Mouse (Mus musculus): ENCODE results near the gene Uqcr10. TPM values are rescaled to one million over a fixed set of nuclear protein-coding genes. Genes with fewer than 3 reads are reported as not detected.
A peak's percentile ranks its signal among the peaks of the same experiment; 100 is the strongest.

The Uqcr10 gene
- polyA plus RNA-seq, 1 experiment from 2014 or later: 678 TPM

DNA sequence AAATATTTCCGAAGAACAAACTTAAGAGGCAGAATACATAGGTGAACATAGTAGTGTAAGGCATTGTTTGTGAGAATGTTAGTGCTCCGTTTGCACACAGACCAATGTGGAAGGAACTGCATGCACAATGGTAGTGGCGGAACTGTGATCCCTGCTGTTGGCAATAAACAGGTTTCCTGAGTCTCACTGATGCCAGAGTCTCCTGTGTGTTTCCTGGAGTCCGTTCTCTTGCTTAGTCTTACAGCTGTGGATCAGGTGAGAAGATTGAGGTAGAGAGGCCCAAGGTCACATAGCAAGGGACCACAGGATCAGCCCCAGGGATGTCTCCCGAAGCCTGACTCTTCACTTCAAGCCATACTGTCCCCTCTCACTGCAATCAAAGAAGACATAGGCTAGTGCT is 18.6 kb downstream of the Uqcr10 start:
- H3K27me3 ChIP-seq: no peaks in the 10 kb centered on the region
- H3K27ac ChIP-seq (replicated peaks): no peak overlapping the region
- no peak for ATAC-seq (ENCODE audit: low FRiP score, low read depth)
- WGBS: 92% methylated on average over 5 of the region's 5 CpGs
- no peak overlapping the region for H3K4me3 ChIP-seq
- no peaks in the 10 kb centered on the region for H3K9me3 ChIP-seq
- H3K36me3 ChIP-seq: peaks cover 27% of the 10 kb centered on the region
- H3K4me1 ChIP-seq (replicated peaks): no peaks in the 10 kb centered on the region
- no peak overlapping the region for H3K9ac ChIP-seq
- no peak overlapping the region for H3K4me2 ChIP-seq

GRCm38 (mm10) chr11:4685071-4685470 is 19.1 kb downstream of the Uqcr10 start:
- ATAC-seq (ENCODE audit: low FRiP score, low read depth): no peak
- H3K9me3 ChIP-seq: no peaks in the 10 kb centered on the region
- no peaks in the 10 kb centered on the region for H3K27me3 ChIP-seq
- no peak overlapping the region for H3K4me2 ChIP-seq
- H3K4me3 ChIP-seq: no peak overlapping the region
- H3K9ac ChIP-seq: no peak overlapping the region
- no peaks in the 10 kb centered on the region for H3K4me1 ChIP-seq (replicated peaks)
- H3K36me3 ChIP-seq: peaks cover 30% of the 10 kb centered on the region
- H3K27ac ChIP-seq (replicated peaks): no peak overlapping the region
- WGBS: 72% methylated on average over 4 of the region's 4 CpGs

- H3K4me2 ChIP-seq: no peak overlapping the region
- no peak for ATAC-seq (ENCODE audit: low FRiP score, low read depth)
- H3K36me3 ChIP-seq: peaks cover 33% of the 10 kb centered on the region
- no peaks in the 10 kb centered on the region for H3K27me3 ChIP-seq
- no peaks in the 10 kb centered on the region for H3K9me3 ChIP-seq
- no peak overlapping the region for H3K27ac ChIP-seq (replicated peaks)
- 69% methylated on average over 6 of the region's 6 CpGs for WGBS
- no peak overlapping the region for H3K9ac ChIP-seq
- no peaks in the 10 kb centered on the region for H3K4me1 ChIP-seq (replicated peaks)
- H3K4me3 ChIP-seq: no peak overlapping the region
These were observed 20.0 kb downstream of the Uqcr10 start for GRCm38 (mm10) chr11:4684186-4684585.

DNA sequence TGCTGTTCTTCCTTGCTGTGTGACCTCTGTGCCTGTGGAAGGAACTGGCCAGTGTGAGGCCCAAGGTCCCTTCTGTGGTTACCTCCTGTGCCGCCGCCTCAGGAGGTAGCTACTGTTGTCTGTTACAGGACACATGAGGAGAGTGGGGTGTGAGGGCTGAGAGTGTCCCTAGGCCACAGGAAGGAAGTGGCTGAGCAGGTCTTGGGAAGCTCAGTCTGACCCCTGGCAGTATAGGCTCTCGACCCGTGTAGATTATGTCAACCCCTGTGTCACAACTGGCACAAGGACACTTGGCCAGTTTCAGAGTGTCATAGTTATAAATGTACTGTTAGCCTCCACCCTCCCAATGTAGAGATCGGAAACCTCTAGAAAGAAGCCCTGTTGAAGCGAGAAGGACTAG is 20.6 kb downstream of the Uqcr10 start:
- Histone ChIP-seq H3K36me3 (peaks cover 33% of the 10 kb centered on the region), H3K27ac (replicated peaks) (no peak overlapping the region), H3K4me3 (no peak overlapping the region), H3K9ac (no peak overlapping the region), H3K4me1 (replicated peaks) (no peaks in the 10 kb centered on the region), H3K4me2 (no peak overlapping the region), H3K9me3 (no peaks in the 10 kb centered on the region), H3K27me3 (no peaks in the 10 kb centered on the region)
- no peak for ATAC-seq (ENCODE audit: low FRiP score, low read depth)
- WGBS: 91% methylated on average over 6 of the region's 6 CpGs

DNA sequence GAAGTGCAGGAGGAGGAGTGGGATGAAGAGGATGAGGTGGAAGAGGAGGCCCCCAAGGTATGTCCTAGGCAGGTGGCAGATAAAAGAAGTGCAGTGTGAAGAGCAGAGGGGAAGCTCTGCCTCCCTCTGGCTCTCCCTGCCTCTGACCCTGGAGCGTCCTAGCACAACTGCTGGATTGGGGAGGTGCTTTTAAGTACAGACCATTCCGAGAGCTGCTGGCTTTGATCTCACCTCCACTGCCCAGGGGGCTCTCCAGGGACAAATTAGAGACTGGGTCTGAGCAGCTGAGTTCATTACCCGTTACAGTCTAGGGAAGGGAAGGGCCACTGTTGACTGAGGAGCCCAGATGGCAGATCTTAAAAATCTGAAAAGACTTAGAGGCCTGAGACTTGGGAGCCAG is 24.0 kb downstream of the Uqcr10 start:
- H3K4me3 ChIP-seq: no peak overlapping the region
- H3K9me3 ChIP-seq: no peaks in the 10 kb centered on the region
- peaks cover 38% of the 10 kb centered on the region for H3K36me3 ChIP-seq
- H3K4me2 ChIP-seq: no peak overlapping the region
- no peaks in the 10 kb centered on the region for H3K27me3 ChIP-seq
- WGBS: 47% methylated on average over 3 of the region's 3 CpGs
- no peaks in the 10 kb centered on the region for H3K4me1 ChIP-seq (replicated peaks)
- H3K9ac ChIP-seq: no peak overlapping the region
- no peak overlapping the region for H3K27ac ChIP-seq (replicated peaks)
- no peak for ATAC-seq (ENCODE audit: low FRiP score, low read depth)

- no peak overlapping the region for H3K4me3 ChIP-seq
- peaks cover 42% of the 10 kb centered on the region for H3K36me3 ChIP-seq
- no peaks in the 10 kb centered on the region for H3K4me1 ChIP-seq (replicated peaks)
- WGBS: 85% methylated on average over 12 of the region's 12 CpGs
- no peak overlapping the region for H3K27ac ChIP-seq (replicated peaks)
- ATAC-seq (ENCODE audit: low FRiP score, low read depth): no peak
- H3K9me3 ChIP-seq: no peaks in the 10 kb centered on the region
- no peaks in the 10 kb centered on the region for H3K27me3 ChIP-seq
- H3K9ac ChIP-seq: no peak overlapping the region
- no peak overlapping the region for H3K4me2 ChIP-seq
These were observed 24.7 kb downstream of the Uqcr10 start for GRCm38 (mm10) chr11:4679441-4679832.

DNA sequence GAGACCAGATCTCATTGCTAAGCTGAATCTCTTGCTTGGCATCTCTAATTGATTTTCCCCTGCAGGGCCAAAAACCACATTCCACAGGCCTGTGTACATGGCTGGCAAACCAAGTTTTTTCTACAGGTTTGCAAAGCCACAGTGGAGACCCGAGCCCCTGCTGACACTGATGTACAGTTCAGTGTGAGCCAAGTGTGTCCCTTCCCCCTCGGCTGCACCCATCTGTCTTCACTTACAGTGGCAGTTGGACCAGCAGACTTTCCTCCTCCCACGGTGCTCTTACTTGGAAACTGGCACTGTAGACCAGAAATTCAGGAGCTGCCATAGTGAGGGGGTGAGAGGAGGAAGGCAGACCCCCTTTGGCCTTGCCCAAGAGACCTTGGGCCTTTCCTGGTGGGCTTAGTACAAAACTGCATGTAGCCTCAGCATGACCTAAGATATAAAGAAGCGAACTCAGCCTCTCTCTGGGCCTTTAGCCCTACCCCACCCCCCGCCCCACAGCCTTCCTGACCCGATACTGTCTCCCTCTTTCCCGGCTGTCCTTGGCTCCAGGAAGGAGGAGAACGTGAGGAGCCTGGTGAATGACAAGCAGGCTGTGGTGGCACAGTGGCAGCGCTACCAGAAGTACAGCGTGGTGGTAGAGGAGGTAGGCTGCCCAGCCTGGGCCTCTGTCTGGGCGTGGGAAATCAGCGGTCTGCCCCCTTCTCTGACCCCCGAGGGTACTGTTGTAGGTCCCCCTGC is 25.3 kb downstream of the Uqcr10 start:
- WGBS: 79% methylated on average over 13 of the region's 13 CpGs
- H3K4me1 ChIP-seq (replicated peaks): no peaks in the 10 kb centered on the region
- H3K36me3 ChIP-seq: peaks cover 44% of the 10 kb centered on the region
- ATAC-seq (ENCODE audit: low FRiP score, low read depth): peak; percentile 43
- H3K27ac ChIP-seq (replicated peaks): no peak overlapping the region
- no peaks in the 10 kb centered on the region for H3K9me3 ChIP-seq
- no peak overlapping the region for H3K4me2 ChIP-seq
- no peak overlapping the region for H3K9ac ChIP-seq
- no peak overlapping the region for H3K4me3 ChIP-seq
- H3K27me3 ChIP-seq: no peaks in the 10 kb centered on the region

DNA sequence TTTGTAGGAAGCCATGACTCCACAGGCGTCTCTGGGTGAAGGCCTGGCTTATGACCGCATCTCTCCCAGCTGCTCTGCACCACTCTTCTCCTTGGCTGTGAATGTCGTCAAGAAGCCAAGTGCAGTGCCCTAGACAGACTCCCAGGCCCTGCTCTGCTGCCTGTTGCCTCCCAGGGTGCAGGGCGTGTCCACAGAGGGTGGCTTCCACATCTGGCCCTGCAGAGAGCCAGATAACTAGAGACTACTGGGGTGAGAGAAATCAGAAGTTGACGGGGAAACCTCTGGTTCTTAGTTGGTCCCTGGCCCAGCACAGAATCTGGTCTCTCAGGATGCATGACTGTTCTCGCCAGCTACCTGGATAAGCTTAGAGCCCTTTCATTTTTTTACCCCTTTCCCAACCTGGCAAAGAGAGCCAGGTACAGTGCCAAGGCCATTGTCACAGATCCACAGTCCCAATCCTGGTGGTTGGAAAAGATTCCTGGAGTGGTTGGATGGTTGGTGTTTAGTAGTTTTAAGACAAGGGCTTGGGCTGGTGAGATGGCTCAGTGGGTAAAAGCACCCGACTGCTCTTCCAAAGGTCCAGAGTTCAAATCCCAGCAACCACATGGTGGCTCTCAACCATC is 26.8 kb downstream of the Uqcr10 start:
- Histone ChIP-seq H3K27me3 (no peaks in the 10 kb centered on the region), H3K4me2 (no peak overlapping the region), H3K9me3 (no peaks in the 10 kb centered on the region), H3K36me3 (peaks cover 38% of the 10 kb centered on the region), H3K9ac (no peak overlapping the region), H3K27ac (replicated peaks) (no peak overlapping the region), H3K4me1 (replicated peaks) (no peaks in the 10 kb centered on the region), H3K4me3 (no peak overlapping the region)
- ATAC-seq (ENCODE audit: low FRiP score, low read depth): no peak
- 91% methylated on average over 7 of the region's 7 CpGs for WGBS

DNA sequence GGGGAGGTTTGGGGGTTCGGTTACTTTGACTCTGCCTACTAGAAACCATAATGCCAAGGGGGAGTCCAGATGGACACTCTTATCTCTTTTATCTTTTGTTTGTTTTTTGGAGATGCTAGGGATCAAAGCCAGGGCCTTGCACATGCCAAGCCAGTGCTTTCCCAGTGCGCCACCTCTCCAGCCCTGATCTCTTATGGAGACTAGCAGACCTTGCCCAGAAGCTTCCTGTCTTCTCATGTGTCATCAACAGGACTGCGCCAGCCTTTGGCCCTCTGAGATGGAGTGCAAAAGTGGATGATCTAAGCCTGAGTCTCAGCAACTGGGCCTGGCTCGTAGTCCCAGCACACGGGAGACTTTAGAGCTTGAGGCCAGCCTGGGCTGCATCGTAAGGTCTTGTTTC is 28.4 kb downstream of the Uqcr10 start:
- ATAC-seq (ENCODE audit: low FRiP score, low read depth): no peak
- H3K4me2 ChIP-seq: no peak overlapping the region
- no peak overlapping the region for H3K27ac ChIP-seq (replicated peaks)
- no peaks in the 10 kb centered on the region for H3K4me1 ChIP-seq (replicated peaks)
- no peak overlapping the region for H3K4me3 ChIP-seq
- H3K9ac ChIP-seq: no peak overlapping the region
- no peaks in the 10 kb centered on the region for H3K9me3 ChIP-seq
- H3K36me3 ChIP-seq: peaks cover 32% of the 10 kb centered on the region
- H3K27me3 ChIP-seq: no peaks in the 10 kb centered on the region
- WGBS: 97% methylated on average over 6 of the region's 6 CpGs

DNA sequence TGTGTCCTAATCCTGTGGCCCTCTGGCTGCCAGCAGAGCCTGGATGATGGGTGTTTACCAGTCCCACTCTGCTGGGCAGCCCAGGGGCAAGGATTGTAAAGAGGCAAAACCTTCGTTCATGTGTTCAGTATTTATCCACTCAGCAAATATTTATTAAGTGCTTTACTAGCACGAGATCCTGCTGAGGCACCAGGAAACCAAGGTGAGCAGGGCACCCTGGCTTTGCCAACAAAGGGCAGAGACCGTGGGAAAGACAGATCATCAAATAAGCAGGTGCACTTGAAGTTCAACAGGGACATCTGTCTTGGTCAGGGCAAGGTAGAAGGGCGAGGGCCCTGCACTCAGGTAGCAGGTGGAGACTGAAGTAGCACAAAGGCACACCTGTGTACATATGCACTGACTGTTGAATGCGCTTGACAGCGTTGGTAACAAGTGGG is 29.0 kb downstream of the Uqcr10 start:
- H3K9ac ChIP-seq: no peak overlapping the region
- no peaks in the 10 kb centered on the region for H3K27me3 ChIP-seq
- H3K27ac ChIP-seq (replicated peaks): no peak overlapping the region
- H3K4me2 ChIP-seq: no peak overlapping the region
- no peaks in the 10 kb centered on the region for H3K4me1 ChIP-seq (replicated peaks)
- H3K4me3 ChIP-seq: no peak overlapping the region
- WGBS: 96% methylated on average over 6 of the region's 6 CpGs
- no peaks in the 10 kb centered on the region for H3K9me3 ChIP-seq
- peaks cover 29% of the 10 kb centered on the region for H3K36me3 ChIP-seq
- ATAC-seq (ENCODE audit: low FRiP score, low read depth): no peak

GRCm38 (mm10) chr11:4674593-4674992 is 29.5 kb downstream of the Uqcr10 start:
- Histone ChIP-seq H3K4me2 (no peak overlapping the region), H3K4me3 (no peak overlapping the region), H3K36me3 (peaks cover 24% of the 10 kb centered on the region; the same call in 1 of the 2 replicates), H3K4me1 (replicated peaks) (no peaks in the 10 kb centered on the region), H3K9ac (no peak overlapping the region), H3K27me3 (no peaks in the 10 kb centered on the region), H3K27ac (replicated peaks) (no peak overlapping the region), H3K9me3 (no peaks in the 10 kb centered on the region)
- WGBS: 92% methylated on average over 1 of the region's 1 CpGs
- no peak; the same call in 1 of the 2 replicates for ATAC-seq (ENCODE audit: low FRiP score, low read depth)

DNA sequence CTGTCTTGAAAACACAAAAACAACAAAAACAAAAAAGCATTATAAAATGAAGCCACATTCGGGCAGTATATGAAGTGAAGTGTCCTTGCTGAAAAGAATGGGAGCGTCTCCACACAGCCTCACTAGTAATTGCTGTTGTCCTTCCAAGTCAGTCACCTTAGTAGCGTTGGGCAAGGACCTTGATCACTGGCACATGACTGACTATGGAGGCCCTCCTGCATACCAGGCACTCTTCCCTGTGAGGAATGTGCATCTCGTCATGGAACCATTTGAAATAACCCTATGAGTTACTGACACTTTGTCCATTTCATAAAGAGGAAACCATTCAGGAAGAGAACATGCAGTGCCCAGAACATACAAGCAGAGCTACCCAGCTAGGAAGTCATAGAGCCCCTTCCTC is 32.4 kb downstream of the Uqcr10 start:
- WGBS: 90% methylated on average over 4 of the region's 4 CpGs
- no peak for ATAC-seq (ENCODE audit: low FRiP score, low read depth)

More for the DNA sequence above, 32.4 kb downstream of the Uqcr10 start:
- Histone ChIP-seq H3K4me1 (replicated peaks) (no peaks in the 10 kb centered on the region), H3K4me2 (no peak overlapping the region), H3K9me3 (no peaks in the 10 kb centered on the region), H3K27me3 (no peaks in the 10 kb centered on the region), H3K9ac (no peak overlapping the region), H3K36me3 (peaks cover 24% of the 10 kb centered on the region; the same call in 1 of the 2 replicates), H3K4me3 (no peak overlapping the region), H3K27ac (replicated peaks) (no peak overlapping the region)

All from hindbrain, embryonic 15.5 days (tissue).